Mouse (Mus musculus) lung, embryonic 16.5 days (tissue): ENCODE measurements around the gene Rngtt. TPM values are rescaled to one million over a fixed set of nuclear protein-coding genes. Genes with fewer than 3 reads are reported as not detected.
A peak's percentile ranks its signal among the peaks of the same experiment; 100 is the strongest.

Experiments
- ATAC-seq: fragments of 200-750 bp; cut with Nextera tagmentation; 2 replicates; pipeline ENCODE4 v1.8.0; 2017; ENCODE audit warnings: low read depth, mild to moderate bottlenecking, moderate library complexity
- H3K27ac ChIP-seq: fragments of 300-500 bp; sonication (generic); 2 replicates; pipeline ENCODE4 v1.5.1; 2014; ENCODE audit warnings: mild to moderate bottlenecking, control low read depth, low read length
- H3K27me3 ChIP-seq: fragments of 300-500 bp; sonication (generic); 2 replicates; pipeline ENCODE4 v1.6.1; 2014; ENCODE audit warnings: low read depth, low read length, mixed read lengths; ENCODE audit not compliant: control insufficient read depth, insufficient read depth
- H3K36me3 ChIP-seq: fragments of 300-500 bp; sonication (generic); 2 replicates; pipeline ENCODE4 v1.6.1; 2014; ENCODE audit warnings: low read length; ENCODE audit not compliant: control insufficient read depth, insufficient read depth
- H3K4me1 ChIP-seq: fragments of 300-500 bp; sonication (generic); replicated peaks from 2 replicates; pipeline ENCODE4 v1.6.1; 2014; ENCODE audit warnings: low read length, mixed read lengths; ENCODE audit not compliant: control insufficient read depth, insufficient read depth
- H3K4me2 ChIP-seq: fragments of 300-500 bp; sonication (generic); 2 replicates; pipeline ENCODE4 v1.6.1; 2014; ENCODE audit warnings: low read depth, low read length, control low read depth
- H3K4me3 ChIP-seq: fragments of 300-500 bp; sonication (generic); 2 replicates; pipeline ENCODE4 v1.5.1; 2014; ENCODE audit warnings: mild to moderate bottlenecking, low read length, control low read depth
- H3K9ac ChIP-seq: fragments of 300-500 bp; sonication (generic); 2 replicates; pipeline ENCODE4 v1.6.1; 2014; ENCODE audit warnings: low read length, control low read depth
- H3K9me3 ChIP-seq: fragments of 300-500 bp; sonication (generic); 2 replicates; pipeline ENCODE4 v1.6.1; 2016; ENCODE audit warnings: low read length; ENCODE audit not compliant: control insufficient read depth
- WGBS: fragments of 180-500 bp; shearing (Covaris S2); extraction: QIAGEN DNeasy Blood & Tissue Kit; methylation state at CpG from one replicate; pipeline ENCODE4 v1.1.7; 2014; 5-methylcytosine and 5-hydroxymethylcytosine counted together
- microRNA-seq: library from miRNA; unstranded; fragments of <30 nt; microRNA quantifications from one replicate; pipeline ENCODE4, GENCODE M21; 2016
- polyA plus RNA-seq: library from polyadenylated mRNA; unstranded; fragments of >200 nt; fragmentation: Nextera tagmentation; extraction: Ambion mirVana; gene quantifications from 2 replicates; pipeline ENCODE4 v1.2.1, GENCODE M21; 2015

Gene Rngtt
- polyA plus RNA-seq, 1 experiment from 2014 or later = 22.0 TPM

DNA sequence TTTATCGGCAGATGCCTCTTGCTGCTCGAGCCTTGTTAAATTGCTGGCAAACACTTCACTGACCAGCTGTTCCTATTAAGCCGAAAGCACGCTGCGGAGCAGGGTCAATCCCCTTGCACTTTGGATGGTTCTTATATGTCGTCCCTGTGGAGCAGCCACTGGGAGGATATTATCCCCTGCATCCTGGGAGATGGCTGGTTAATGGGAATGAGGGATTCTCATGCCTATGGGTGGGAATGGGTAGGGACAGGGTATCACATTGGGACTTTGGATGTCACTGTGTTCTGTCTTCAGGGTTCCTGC, 235.4 kb downstream of the Rngtt start:
- Histone ChIP-seq H3K4me1 (peaks cover 7% of the 10 kb centered on the region; the same call in 1 of the 2 replicates), H3K27me3 (no peaks in the 10 kb centered on the region), H3K36me3 (no peaks in the 10 kb centered on the region), H3K9ac (no peak overlapping the region), H3K4me3 (no peak overlapping the region), H3K4me2 (peak overlapping the region; percentile 34; the same call in 1 of the 2 replicates), H3K27ac (no peak overlapping the region), H3K9me3 (no peaks in the 10 kb centered on the region)
- WGBS = 18% methylated on average over 6 of the region's 6 CpGs
- peak; percentile 80 for ATAC-seq

DNA sequence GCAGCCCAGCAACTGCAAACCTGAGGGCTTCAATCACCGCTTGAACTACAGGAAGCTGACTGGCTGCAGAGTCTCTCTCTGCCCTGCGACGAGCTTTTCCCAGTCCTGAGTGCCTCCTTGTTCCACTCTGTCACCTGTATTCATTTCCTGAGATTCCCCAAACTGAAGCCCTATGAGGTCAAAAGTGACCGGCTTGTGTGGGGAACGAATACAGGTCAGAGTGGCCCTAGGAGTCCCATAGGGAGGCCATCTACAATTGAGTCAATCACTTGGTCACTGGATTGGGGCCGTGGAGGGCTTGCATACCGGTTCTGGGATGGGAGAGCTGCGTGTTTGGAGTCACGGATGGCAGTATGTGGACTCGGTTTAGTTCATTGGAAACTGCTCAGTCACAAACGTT, 236.2 kb downstream of the Rngtt start:
- H3K4me2 ChIP-seq = no peak overlapping the region
- ATAC-seq = no peak
- no peak overlapping the region for H3K9ac ChIP-seq
- H3K4me1 ChIP-seq = peaks cover 7% of the 10 kb centered on the region; the same call in 1 of the 2 replicates
- no peak overlapping the region for H3K4me3 ChIP-seq
- no peaks in the 10 kb centered on the region for H3K9me3 ChIP-seq
- H3K36me3 ChIP-seq = no peaks in the 10 kb centered on the region
- WGBS = 73% methylated on average over 11 of the region's 11 CpGs
- H3K27ac ChIP-seq = no peak overlapping the region
- no peaks in the 10 kb centered on the region for H3K27me3 ChIP-seq

GRCm38 (mm10) chr4:33547315-33547929, 237.3 kb downstream of the Rngtt start:
- WGBS = 64% methylated on average over 8 of the region's 8 CpGs
- no peaks in the 10 kb centered on the region for H3K9me3 ChIP-seq
- ATAC-seq = no peak
- H3K27me3 ChIP-seq = no peaks in the 10 kb centered on the region
- no peak overlapping the region for H3K4me2 ChIP-seq
- no peak overlapping the region for H3K4me3 ChIP-seq
- no peak overlapping the region for H3K27ac ChIP-seq
- peaks cover 7% of the 10 kb centered on the region; the same call in 1 of the 2 replicates for H3K4me1 ChIP-seq
- H3K9ac ChIP-seq = no peak overlapping the region
- H3K36me3 ChIP-seq = no peaks in the 10 kb centered on the region

GRCm38 (mm10) chr4:33549606-33550005, 239.5 kb downstream of the Rngtt start:
- no peaks in the 10 kb centered on the region for H3K27me3 ChIP-seq

More at GRCm38 (mm10) chr4:33549606-33550005, 239.5 kb downstream of the Rngtt start:
- H3K4me2 ChIP-seq = no peak overlapping the region
- peaks cover 7% of the 10 kb centered on the region; the same call in 1 of the 2 replicates for H3K4me1 ChIP-seq
- no peak overlapping the region for H3K27ac ChIP-seq
- WGBS = 49% methylated on average over 5 of the region's 5 CpGs
- no peaks in the 10 kb centered on the region for H3K36me3 ChIP-seq
- no peak for ATAC-seq
- no peak overlapping the region for H3K9ac ChIP-seq
- no peaks in the 10 kb centered on the region for H3K9me3 ChIP-seq
- H3K4me3 ChIP-seq = no peak overlapping the region

Small RNA genes within 50 kb of the gene (microRNA-seq; reads per million reads assigned to microRNA genes)
- not detected for gene Mir8118

Other genes with a start within 250 kb of the Rngtt start
- gene Gabrr2, start 247.3 kb upstream of the Rngtt start, polyA plus RNA-seq = 0.10 and 0.20 TPM in 2 replicates
- not detected in 2 replicates for gene Gabrr1, start 177.8 kb upstream of the Rngtt start, polyA plus RNA-seq
- gene Pm20d2, start 120.6 kb upstream of the Rngtt start, polyA plus RNA-seq = 1.2 and 1.3 TPM in 2 replicates
- 3.2 and 3.4 TPM in 2 replicates for gene Srsf12, start 101.3 kb upstream of the Rngtt start, polyA plus RNA-seq
- 108 and 118 TPM in 2 replicates for gene Pnrc1, start 20.1 kb upstream of the Rngtt start, polyA plus RNA-seq